Mouse (Mus musculus): ENCODE measurements around the gene Map2k2. TPM values are rescaled to one million over a fixed set of nuclear protein-coding genes. Genes with fewer than 3 reads are reported as not detected.

The Map2k2 gene
- polyA plus RNA-seq, 1 experiment: 53.0 TPM

GRCm38 (mm10) chr10:81068706-81069105, 37.0 kb upstream of the Map2k2 start:
- H3K27ac ChIP-seq (ENCODE audit: insufficient read depth, low read length): no peak overlapping the region

GRCm38 (mm10) chr10:81069836-81070235, 35.9 kb upstream of the Map2k2 start, which contains the start of gene Thop1:
Gene Thop1 (plus strand): TSS chr10:81070035.
- Histone ChIP-seq H3K27me3 (ENCODE audit: control insufficient read depth, insufficient read depth, low read length, poor library complexity, severe bottlenecking) (no peaks in the 10 kb centered on the region), H3K9me3 (replicated peaks; ENCODE audit: control insufficient read depth, insufficient read depth, low read length, poor library complexity, severe bottlenecking) (no peaks in the 10 kb centered on the region), H3K4me1 (ENCODE audit: control insufficient read depth, insufficient read depth, low read length) (no peaks in the 10 kb centered on the region), H3K4me3 (ENCODE audit: low read depth, low read length) (peak within 1 kb of the TSS; percentile 76), H3K36me3 (ENCODE audit: control insufficient read depth, insufficient read depth, low read length, poor library complexity, severe bottlenecking) (0 out of 2 replicates have a peak, but pooled peaks cover 2% of the 10 kb centered on the region), H3K27ac (ENCODE audit: insufficient read depth, low read length) (no peak within 1 kb of the TSS), H3K9ac (ENCODE audit: low read depth, poor library complexity, severe bottlenecking) (peak within 1 kb of the TSS; percentile 68)
- TF ChIP-seq POLR2A (IDR thresholded peaks at IDR 0.05; ENCODE audit: insufficient read depth, low read length): peak; percentile 81
- TF ChIP-seq CTCF (IDR thresholded peaks at IDR 0.05; ENCODE audit: low read depth, low read length): no peak

More at GRCm38 (mm10) chr10:81068706-81069105, 37.0 kb upstream of the Map2k2 start:
- Histone ChIP-seq H3K4me3 (ENCODE audit: low read depth, low read length) (no peak overlapping the region), H3K4me1 (ENCODE audit: control insufficient read depth, insufficient read depth, low read length) (no peaks in the 10 kb centered on the region), H3K9ac (ENCODE audit: low read depth, poor library complexity, severe bottlenecking) (no peak overlapping the region), H3K36me3 (ENCODE audit: control insufficient read depth, insufficient read depth, low read length, poor library complexity, severe bottlenecking) (0 out of 2 replicates have a peak, but pooled peaks cover 2% of the 10 kb centered on the region), H3K27me3 (ENCODE audit: control insufficient read depth, insufficient read depth, low read length, poor library complexity, severe bottlenecking) (no peaks in the 10 kb centered on the region), H3K9me3 (replicated peaks; ENCODE audit: control insufficient read depth, insufficient read depth, low read length, poor library complexity, severe bottlenecking) (no peaks in the 10 kb centered on the region)
- TF ChIP-seq CTCF (IDR thresholded peaks at IDR 0.05; ENCODE audit: low read depth, low read length) (no peak), POLR2A (IDR thresholded peaks at IDR 0.05; ENCODE audit: insufficient read depth, low read length) (no peak), EP300 (IDR thresholded peaks at IDR 0.05; ENCODE audit: insufficient read depth, low read depth, low read length) (no peak)

GRCm38 (mm10) chr10:81072290-81072689, 33.4 kb upstream of the Map2k2 start:
- no peak overlapping the region for H3K4me3 ChIP-seq (ENCODE audit: low read depth, low read length)
- H3K27ac ChIP-seq (ENCODE audit: insufficient read depth, low read length): no peak overlapping the region
- 0 out of 2 replicates have a peak, but pooled peaks cover 2% of the 10 kb centered on the region for H3K36me3 ChIP-seq (ENCODE audit: control insufficient read depth, insufficient read depth, low read length, poor library complexity, severe bottlenecking)
- no peaks in the 10 kb centered on the region for H3K27me3 ChIP-seq (ENCODE audit: control insufficient read depth, insufficient read depth, low read length, poor library complexity, severe bottlenecking)
- TF ChIP-seq POLR2A (IDR thresholded peaks at IDR 0.05; ENCODE audit: insufficient read depth, low read length) (no peak), CTCF (IDR thresholded peaks at IDR 0.05; ENCODE audit: low read depth, low read length) (no peak), EP300 (IDR thresholded peaks at IDR 0.05; ENCODE audit: insufficient read depth, low read depth, low read length) (no peak)
- H3K9ac ChIP-seq (ENCODE audit: low read depth, poor library complexity, severe bottlenecking): no peak overlapping the region
- H3K9me3 ChIP-seq (replicated peaks; ENCODE audit: control insufficient read depth, insufficient read depth, low read length, poor library complexity, severe bottlenecking): no peaks in the 10 kb centered on the region
- no peaks in the 10 kb centered on the region for H3K4me1 ChIP-seq (ENCODE audit: control insufficient read depth, insufficient read depth, low read length)

- peak; percentile 87 for TF ChIP-seq CTCF (IDR thresholded peaks at IDR 0.05; ENCODE audit: low read depth, low read length)
- TF ChIP-seq POLR2A (IDR thresholded peaks at IDR 0.05; ENCODE audit: insufficient read depth, low read length): no peak
- no peak for TF ChIP-seq EP300 (IDR thresholded peaks at IDR 0.05; ENCODE audit: insufficient read depth, low read depth, low read length)
- Histone ChIP-seq H3K36me3 (ENCODE audit: control insufficient read depth, insufficient read depth, low read length, poor library complexity, severe bottlenecking) (peaks cover 10% of the 10 kb centered on the region), H3K4me1 (ENCODE audit: control insufficient read depth, insufficient read depth, low read length) (no peaks in the 10 kb centered on the region), H3K27ac (ENCODE audit: insufficient read depth, low read length) (no peak overlapping the region), H3K4me3 (ENCODE audit: low read depth, low read length) (no peak overlapping the region), H3K9me3 (replicated peaks; ENCODE audit: control insufficient read depth, insufficient read depth, low read length, poor library complexity, severe bottlenecking) (no peaks in the 10 kb centered on the region), H3K27me3 (ENCODE audit: control insufficient read depth, insufficient read depth, low read length, poor library complexity, severe bottlenecking) (no peaks in the 10 kb centered on the region), H3K9ac (ENCODE audit: low read depth, poor library complexity, severe bottlenecking) (no peak overlapping the region)
Measured at GRCm38 (mm10) chr10:81073464-81073863, 32.3 kb upstream of the Map2k2 start.

- TF ChIP-seq EP300 (IDR thresholded peaks at IDR 0.05; ENCODE audit: insufficient read depth, low read depth, low read length): no peak
- Histone ChIP-seq H3K4me1 (ENCODE audit: control insufficient read depth, insufficient read depth, low read length) (no peaks in the 10 kb centered on the region), H3K4me3 (ENCODE audit: low read depth, low read length) (no peak overlapping the region), H3K27me3 (ENCODE audit: control insufficient read depth, insufficient read depth, low read length, poor library complexity, severe bottlenecking) (no peaks in the 10 kb centered on the region), H3K9ac (ENCODE audit: low read depth, poor library complexity, severe bottlenecking) (no peak overlapping the region), H3K9me3 (replicated peaks; ENCODE audit: control insufficient read depth, insufficient read depth, low read length, poor library complexity, severe bottlenecking) (no peaks in the 10 kb centered on the region), H3K36me3 (ENCODE audit: control insufficient read depth, insufficient read depth, low read length, poor library complexity, severe bottlenecking) (peaks cover 10% of the 10 kb centered on the region), H3K27ac (ENCODE audit: insufficient read depth, low read length) (no peak overlapping the region)
Measured at GRCm38 (mm10) chr10:81075734-81076133, 30.0 kb upstream of the Map2k2 start.

- peaks cover 10% of the 10 kb centered on the region for H3K36me3 ChIP-seq (ENCODE audit: control insufficient read depth, insufficient read depth, low read length, poor library complexity, severe bottlenecking)
- H3K27me3 ChIP-seq (ENCODE audit: control insufficient read depth, insufficient read depth, low read length, poor library complexity, severe bottlenecking): no peaks in the 10 kb centered on the region
- H3K4me3 ChIP-seq (ENCODE audit: low read depth, low read length): no peak overlapping the region
- TF ChIP-seq CTCF (IDR thresholded peaks at IDR 0.05; ENCODE audit: low read depth, low read length): no peak
- TF ChIP-seq EP300 (IDR thresholded peaks at IDR 0.05; ENCODE audit: insufficient read depth, low read depth, low read length): no peak
- TF ChIP-seq POLR2A (IDR thresholded peaks at IDR 0.05; ENCODE audit: insufficient read depth, low read length): no peak
- H3K9ac ChIP-seq (ENCODE audit: low read depth, poor library complexity, severe bottlenecking): no peak overlapping the region
- no peaks in the 10 kb centered on the region for H3K9me3 ChIP-seq (replicated peaks; ENCODE audit: control insufficient read depth, insufficient read depth, low read length, poor library complexity, severe bottlenecking)
- no peak overlapping the region for H3K27ac ChIP-seq (ENCODE audit: insufficient read depth, low read length)
- no peaks in the 10 kb centered on the region for H3K4me1 ChIP-seq (ENCODE audit: control insufficient read depth, insufficient read depth, low read length)
Measured at GRCm38 (mm10) chr10:81076356-81076755, 29.4 kb upstream of the Map2k2 start.
